22 mouse cellular contexts compared by ENCODE assay signal in the genomic region with DNA sequence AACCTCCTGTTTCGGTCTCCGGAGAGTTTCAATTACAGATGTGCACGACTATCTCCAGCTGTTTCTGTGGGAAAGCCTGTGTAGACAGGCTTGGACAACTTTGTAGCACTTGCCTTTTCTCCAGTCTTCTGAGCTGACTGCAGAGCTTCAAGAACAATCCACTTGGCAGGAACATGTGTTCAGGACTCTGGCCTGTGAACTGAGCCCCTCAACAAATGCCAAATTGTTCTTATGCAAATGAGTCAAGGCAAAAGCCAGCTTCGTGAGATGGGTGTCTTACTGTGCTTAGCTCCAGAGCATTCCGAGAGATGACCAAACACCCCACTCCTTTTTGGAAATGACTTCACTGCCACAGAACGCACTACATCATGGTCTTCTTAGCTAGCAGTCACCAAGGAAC. TPM values are rescaled to one million over a fixed set of nuclear protein-coding genes. Genes with fewer than 3 reads are reported as not detected.
A peak's percentile ranks its signal among the peaks of the same experiment; 100 is the strongest.
DNase-seq lines count a peak whose midpoint lies in the region; ATAC-seq and TF ChIP-seq lines count a peak whose summit lies in the region.
"Had no signal": no experiment of that assay in that cellular context is flagged by ENCODE, and none has a peak within 500 bp of the region (broad histone marks: within the 10 kb centered on the region; RNA-seq: fewer than 3 reads in every experiment).

No protein-coding gene starts in this region.

- DNase-seq in gastrocnemius, postnatal 25 days, result peak; percentile 25
- no peak for DNase-seq in gastrocnemius, postnatal 10 days
- DNase-seq in heart, postnatal 4 days, result peak; percentile 15
- no peak for DNase-seq in heart, postnatal 36 days
- peak; percentile 3 for DNase-seq in thymus, postnatal 4 days
- DNase-seq in thymus, adult 2 months, result no peak
- DNase-seq in stomach, postnatal 0 days (ENCODE audit: low spot score), result no peak
- DNase-seq in spleen, postnatal 36 days (ENCODE audit: low spot score in 2 of 2), result no peak
- DNase-seq: adrenal gland, adult 8-10 months; B cell, adult 2 months; cerebellum, adult 9-10 months; liver, embryonic 13.5 days; lung, postnatal 4 days; right cerebral cortex, postnatal 14 days; thymus, postnatal 25 days had no signal

- TF ChIP-seq POLR2A in thymus, adult 2 months (IDR thresholded peaks at IDR 0.05; ENCODE audit: control insufficient read depth, extremely low read depth, insufficient read depth, low read length, poor library complexity), result no peak

- peak; percentile 18; the same call in 1 of the 2 replicates for ATAC-seq in stomach, postnatal 0 days (ENCODE audit: low FRiP score, low TSS enrichment)
- ATAC-seq: forebrain, embryonic 15.5 days; intestine, embryonic 15.5 days; midbrain, embryonic 16.5 days had no signal

- no peak overlapping the region for H3K27ac ChIP-seq in thymus, adult 2 months (ENCODE audit: control insufficient read depth, insufficient read depth, low read length)
- H3K27ac ChIP-seq in stomach, postnatal 0 days (replicated peaks), result peak overlapping the region; percentile 19; the same call in 1 of the 2 replicates
- H3K27ac ChIP-seq: forebrain, embryonic 15.5 days; heart, embryonic 13.5 days; hindbrain, embryonic 14.5 days; intestine, embryonic 15.5 days; kidney, postnatal 0 days; liver, embryonic 13.5 days; neural tube, embryonic 15.5 days had no signal

- TF ChIP-seq CTCF in thymus, adult 2 months (IDR thresholded peaks at IDR 0.05; ENCODE audit: borderline replicate concordance, control insufficient read depth, extremely low read depth, insufficient read depth, low read length, poor library complexity), result no peak
- TF ChIP-seq CTCF in stomach, postnatal 0 days (IDR thresholded peaks at IDR 0.05; ENCODE audit: low read depth), result no peak

- H3K4me3 ChIP-seq in thymus, adult 2 months (ENCODE audit: control insufficient read depth, insufficient read depth, low read length), result no peak overlapping the region
- no peak overlapping the region for H3K4me3 ChIP-seq in stomach, postnatal 0 days (ENCODE audit: low read depth, low read length)
- H3K4me3 ChIP-seq: forebrain, embryonic 15.5 days; heart, embryonic 13.5 days; intestine, embryonic 15.5 days; liver, embryonic 13.5 days; neural tube, embryonic 15.5 days had no signal

- peaks cover 85% of the 10 kb centered on the region for H3K36me3 ChIP-seq in thymus, adult 2 months (ENCODE audit: control insufficient read depth, insufficient read depth, low read length)
- H3K36me3 ChIP-seq in stomach, postnatal 0 days (ENCODE audit: control insufficient read depth, insufficient read depth, low read length), result peaks cover 19% of the 10 kb centered on the region

- no peaks in the 10 kb centered on the region for H3K4me1 ChIP-seq in thymus, adult 2 months (replicated peaks; ENCODE audit: control insufficient read depth, insufficient read depth, low read length)
- H3K4me1 ChIP-seq in stomach, postnatal 0 days (replicated peaks; ENCODE audit: control insufficient read depth, insufficient read depth), result no peaks in the 10 kb centered on the region
- H3K4me1 ChIP-seq: forebrain, embryonic 15.5 days; intestine, embryonic 15.5 days; neural tube, embryonic 15.5 days had no signal

- WGBS in thymus, adult 2 months, result 94% methylated on average over 6 of the region's 6 CpGs
- 67% methylated on average over 6 of the region's 6 CpGs for WGBS in stomach, postnatal 0 days

- no peaks in the 10 kb centered on the region for H3K27me3 ChIP-seq in thymus, adult 2 months (ENCODE audit: control insufficient read depth, insufficient read depth, low read length)
- no peaks in the 10 kb centered on the region for H3K27me3 ChIP-seq in stomach, postnatal 0 days (ENCODE audit: control insufficient read depth, insufficient read depth, low read length)
- H3K27me3 ChIP-seq: forebrain, embryonic 15.5 days; heart, embryonic 13.5 days; intestine, embryonic 15.5 days; liver, embryonic 13.5 days; neural tube, embryonic 15.5 days had no signal

- no peak overlapping the region for H3K4me2 ChIP-seq in stomach, postnatal 0 days (replicated peaks; ENCODE audit: low read depth)
- H3K4me2 ChIP-seq: forebrain, embryonic 15.5 days; heart, embryonic 13.5 days; hindbrain, embryonic 14.5 days; intestine, embryonic 15.5 days; liver, embryonic 13.5 days; neural tube, embryonic 15.5 days had no signal

- TF ChIP-seq EP300 in stomach, postnatal 0 days (optimal IDR thresholded peaks at IDR 0.05), result peak; percentile 35

- intact Hi-C loops in heart, postnatal 36 days (cut with DNase I), result no loop called here

- H3K9ac ChIP-seq in stomach, postnatal 0 days (ENCODE audit: low read length), result no peak overlapping the region
- H3K9ac ChIP-seq: forebrain, embryonic 15.5 days; heart, embryonic 13.5 days; hindbrain, embryonic 14.5 days; intestine, embryonic 15.5 days; liver, embryonic 13.5 days; neural tube, embryonic 15.5 days had no signal

- no peaks in the 10 kb centered on the region for H3K9me3 ChIP-seq in stomach, postnatal 0 days (ENCODE audit: control insufficient read depth, low read length)
- H3K9me3 ChIP-seq: forebrain, embryonic 15.5 days; heart, embryonic 13.5 days; intestine, embryonic 15.5 days; liver, embryonic 13.5 days; neural tube, embryonic 15.5 days had no signal

RNA-seq across cellular contexts. Expression of gene Brd7, which starts 33.3 kb away (rescaled TPM):
- total RNA-seq in gastrocnemius, postnatal 25 days (2021), result 10 to 100 TPM; 63.3 to 72.9 TPM
- total RNA-seq in gastrocnemius, postnatal 10 days (2021), result 10 to 100 TPM; 61.2 to 73.3 TPM
- total RNA-seq in heart, postnatal 4 days (2021), result 10 to 100 TPM; 73.4 to 87.1 TPM
- total RNA-seq in heart, postnatal 36 days (2021), result 10 to 100 TPM; 70.9 to 83.8 TPM
- polyA plus RNA-seq in thymus, adult 2 months (2012; rRNA removed), result 27.9 and 34.6 TPM in 2 replicates
- polyA plus RNA-seq in stomach, postnatal 0 days (2015; fragmentation: Nextera tagmentation; extraction: Ambion mirVana), result 39.7 and 42.5 TPM in 2 replicates

RNA-seq across cellular contexts. Expression of gene Adcy7, which starts 56.5 kb away (rescaled TPM):
- total RNA-seq in gastrocnemius, postnatal 25 days (2021), result 1 to 10 TPM; 6.7 to 7.9 TPM
- 10 to 100 TPM; 12.7 to 17.7 TPM for total RNA-seq in gastrocnemius, postnatal 10 days (2021)
- 1 to 10 TPM; 4.0 to 5.4 TPM for total RNA-seq in heart, postnatal 4 days (2021)
- 1 to 10 TPM; 5.0 to 7.4 TPM for total RNA-seq in heart, postnatal 36 days (2021)
- 61.7 and 63.7 TPM in 2 replicates for polyA plus RNA-seq in thymus, adult 2 months (2012; rRNA removed)
- polyA plus RNA-seq in stomach, postnatal 0 days (2015; fragmentation: Nextera tagmentation; extraction: Ambion mirVana), result 5.2 and 5.7 TPM in 2 replicates

Comparison
In these comparisons a context has a peak if more than half of its experiments do, and no peak if none do; other contexts are left out.
1. DNase-seq: peak in gastrocnemius, postnatal 25 days (single experiment), heart, postnatal 4 days (single experiment) and thymus, postnatal 4 days (single experiment); none in gastrocnemius, postnatal 10 days (single experiment), heart, postnatal 36 days (0 of 2), thymus, adult 2 months (single experiment), stomach, postnatal 0 days (single experiment) and spleen, postnatal 36 days (0 of 2).